Mouse (Mus musculus) hindbrain, embryonic 12.5 days (tissue): ENCODE measurements around the gene Olfr1094. TPM values are rescaled to one million over a fixed set of nuclear protein-coding genes. Genes with fewer than 3 reads are reported as not detected.

Experiments used
- ATAC-seq: fragments of 200-750 bp; cut with Nextera tagmentation; 2 replicates; pipeline ENCODE4 v1.8.0; 2017; ENCODE audit warnings: moderate TSS enrichment; ENCODE audit not compliant: low FRiP score
- H3K27ac ChIP-seq: fragments of 300-500 bp; sonication (generic); 2 replicates; pipeline ENCODE4 v1.5.1; 2016; ENCODE audit warnings: mild to moderate bottlenecking
- H3K27me3 ChIP-seq: fragments of 300-500 bp; sonication (generic); 2 replicates; pipeline ENCODE4 v1.6.1; 2016; ENCODE audit warnings: mild to moderate bottlenecking
- H3K36me3 ChIP-seq: fragments of 300-500 bp; sonication (generic); 2 replicates; pipeline ENCODE4 v1.6.1; 2016; ENCODE audit warnings: mild to moderate bottlenecking
- H3K4me1 ChIP-seq: fragments of 300-500 bp; sonication (generic); 2 replicates; pipeline ENCODE4 v1.6.1; 2016
- H3K4me2 ChIP-seq: fragments of 300-500 bp; sonication (generic); replicated peaks from 2 replicates; pipeline ENCODE4 v1.6.1; 2016; ENCODE audit warnings: mild to moderate bottlenecking
- H3K4me3 ChIP-seq: fragments of 300-500 bp; sonication (generic); 2 replicates; pipeline ENCODE4 v1.5.1; 2016; ENCODE audit warnings: mild to moderate bottlenecking
- H3K9ac ChIP-seq: fragments of 300-500 bp; sonication (generic); 2 replicates; pipeline ENCODE4 v1.6.1; 2016; ENCODE audit warnings: mild to moderate bottlenecking, moderate library complexity
- H3K9me3 ChIP-seq: fragments of 300-500 bp; sonication (generic); replicated peaks from 2 replicates; pipeline ENCODE4 v1.6.1; 2016; ENCODE audit warnings: mild to moderate bottlenecking
- WGBS: fragments of 180-500 bp; shearing (Covaris S2); methylation state at CpG from one replicate; pipeline ENCODE4 v1.1.7; 2016; 5-methylcytosine and 5-hydroxymethylcytosine counted together
- polyA plus RNA-seq: library from polyadenylated mRNA; unstranded; fragments of >200 nt; fragmentation: Nextera tagmentation; extraction: Ambion mirVana; gene quantifications from 2 replicates; pipeline ENCODE4 v1.2.1, GENCODE M21; 2016

Olfr1094 gene
- polyA plus RNA-seq: not detected in 2 replicates

DNA sequence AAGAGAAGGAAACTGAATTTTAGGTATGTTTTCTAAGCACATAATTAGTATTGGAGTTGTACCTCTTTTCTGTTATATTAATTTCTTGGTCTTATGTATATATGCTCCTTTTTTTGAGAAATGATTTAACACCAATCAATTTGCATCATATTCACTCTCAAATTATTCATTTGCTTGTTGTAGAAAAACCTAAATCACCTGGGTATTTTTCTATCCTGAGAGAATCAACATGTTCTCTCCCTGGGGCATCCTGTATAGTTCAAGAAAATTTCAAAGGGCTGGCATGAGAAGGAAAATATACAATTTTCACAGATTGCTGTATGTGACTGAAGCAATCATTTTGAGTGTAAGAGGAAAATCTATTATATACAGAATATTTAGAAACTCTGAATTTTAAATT lies at the start of gene Olfr1094:
Olfr1094 (plus strand) TSS at position 301 of the 400 bp plus-strand sequence.
- Histone ChIP-seq H3K9me3 (no peaks in the 10 kb centered on the region), H3K36me3 (no peaks in the 10 kb centered on the region), H3K4me3 (no peak within 1 kb of the TSS), H3K9ac (no peak within 1 kb of the TSS), H3K27ac (no peak within 1 kb of the TSS), H3K27me3 (no peaks in the 10 kb centered on the region), H3K4me1 (no peaks in the 10 kb centered on the region), H3K4me2 (no peak within 1 kb of the TSS)
- no peak for ATAC-seq

DNA sequence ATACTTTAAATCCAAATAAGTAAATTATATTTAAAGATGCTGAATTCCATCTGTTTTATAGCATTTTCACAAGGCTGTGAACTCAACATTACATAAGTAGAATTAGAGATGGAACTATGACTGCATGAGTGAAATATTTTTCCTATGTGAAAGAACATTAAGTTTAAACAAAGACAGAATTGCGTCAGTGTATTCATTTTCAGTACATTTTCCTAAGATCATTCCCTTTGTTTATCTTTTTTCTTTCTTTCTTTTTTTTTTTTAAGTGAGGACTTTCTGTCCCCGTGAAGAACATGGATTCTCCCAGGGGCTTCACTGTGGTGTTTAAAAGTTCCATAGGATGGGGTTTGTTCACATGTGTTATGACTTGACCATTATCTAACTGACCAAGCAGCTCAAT lies 42.3 kb upstream of the Olfr1094 start, which contains the start of gene Olfr1093:
Olfr1093 (plus strand) TSS at position 301 of the 400 bp plus-strand sequence.
- Histone ChIP-seq H3K4me1 (no peaks in the 10 kb centered on the region), H3K9me3 (no peaks in the 10 kb centered on the region), H3K4me2 (no peak within 1 kb of the TSS), H3K27ac (no peak within 1 kb of the TSS), H3K4me3 (no peak within 1 kb of the TSS), H3K27me3 (no peaks in the 10 kb centered on the region), H3K36me3 (no peaks in the 10 kb centered on the region), H3K9ac (no peak within 1 kb of the TSS)
- WGBS: 85% methylated on average over 2 of the region's 2 CpGs
- ATAC-seq: no peak

DNA sequence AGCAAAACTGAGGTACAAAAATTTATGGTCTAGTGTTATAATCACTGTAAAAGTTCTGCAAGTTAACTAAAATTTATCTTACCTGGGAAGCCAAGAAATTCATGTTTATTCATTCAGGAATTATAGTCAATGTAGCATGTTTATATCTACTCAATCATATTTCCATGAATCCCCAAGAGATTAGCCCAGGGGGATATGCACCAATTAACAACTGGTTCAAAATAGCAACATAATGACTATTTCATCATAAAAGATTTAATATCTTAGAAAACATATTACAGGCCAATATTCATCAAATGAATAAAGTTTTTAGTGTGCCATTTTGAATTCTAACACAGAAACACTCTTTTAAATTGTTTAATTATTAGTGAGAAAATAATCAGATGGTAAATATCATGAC lies 14.5 kb upstream of the Olfr1094 start, which contains the start of gene Olfr141:
Olfr141 (minus strand) TSS at position 101 of the 400 bp plus-strand sequence.
- H3K4me1 ChIP-seq: no peaks in the 10 kb centered on the region

DNA sequence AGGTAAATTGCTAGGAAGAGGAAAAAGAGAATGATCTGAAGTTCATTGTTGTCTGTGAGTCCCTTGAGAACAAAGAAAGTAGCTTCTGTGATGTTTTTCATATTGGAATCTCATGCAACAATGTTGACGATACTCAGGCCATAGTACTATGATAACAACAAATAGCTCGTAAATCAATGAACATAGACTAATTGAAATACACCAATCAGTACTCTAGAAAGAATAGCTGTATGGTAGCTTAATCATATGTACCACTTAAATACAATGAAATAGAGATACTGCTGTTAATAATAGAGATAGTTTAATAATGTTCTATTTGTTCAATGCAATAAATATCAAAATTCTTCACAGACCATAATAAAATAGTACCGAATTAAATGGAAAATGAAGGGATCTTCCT lies 27.1 kb downstream of the Olfr1094 start, which contains the start of gene Olfr1095:
Olfr1095 (minus strand) TSS at position 101 of the 400 bp plus-strand sequence.
- Histone ChIP-seq H3K4me1 (no peaks in the 10 kb centered on the region), H3K9me3 (no peaks in the 10 kb centered on the region), H3K9ac (no peak within 1 kb of the TSS), H3K27me3 (no peaks in the 10 kb centered on the region), H3K4me2 (no peak within 1 kb of the TSS), H3K36me3 (no peaks in the 10 kb centered on the region), H3K27ac (no peak within 1 kb of the TSS), H3K4me3 (no peak within 1 kb of the TSS)
- 90% methylated on average over 3 of the region's 3 CpGs for WGBS
- ATAC-seq: no peak

More for the DNA sequence above, 14.5 kb upstream of the Olfr1094 start, which contains the start of gene Olfr141:
- Histone ChIP-seq H3K9ac (no peak within 1 kb of the TSS), H3K4me2 (no peak within 1 kb of the TSS), H3K27ac (no peak within 1 kb of the TSS), H3K36me3 (no peaks in the 10 kb centered on the region), H3K9me3 (no peaks in the 10 kb centered on the region), H3K27me3 (no peaks in the 10 kb centered on the region), H3K4me3 (no peak within 1 kb of the TSS)
- ATAC-seq: no peak

DNA sequence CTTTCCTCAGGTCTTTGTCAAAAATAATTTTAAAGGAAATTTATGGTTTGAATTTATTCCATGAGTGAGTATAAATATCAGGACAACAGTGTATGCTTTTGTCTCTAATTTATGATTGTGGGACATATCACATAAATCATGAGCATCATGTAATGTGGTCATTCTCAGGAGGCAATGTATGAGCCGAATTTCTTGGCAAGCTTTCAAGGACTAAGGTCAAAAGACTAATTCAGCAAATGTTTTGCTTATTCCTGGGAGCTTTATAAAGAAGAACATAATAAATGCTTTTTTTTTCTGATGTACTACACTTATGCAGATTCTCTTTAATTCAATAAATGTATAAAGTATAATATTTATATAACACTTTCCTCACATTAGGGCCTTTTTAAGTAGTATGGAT lies 50.2 kb downstream of the Olfr1094 start, which contains the start of gene Gm13723:
Gm13723 (minus strand) TSS at position 101 of the 400 bp plus-strand sequence.
- 76% methylated on average over 1 of the region's 1 CpGs for WGBS
- H3K4me2 ChIP-seq: no peak within 1 kb of the TSS
- 0 out of 2 replicates have a peak, but pooled peaks cover 2% of the 10 kb centered on the region for H3K9me3 ChIP-seq
- H3K4me1 ChIP-seq: no peaks in the 10 kb centered on the region
- H3K36me3 ChIP-seq: no peaks in the 10 kb centered on the region
- no peak within 1 kb of the TSS for H3K9ac ChIP-seq
- H3K27ac ChIP-seq: no peak within 1 kb of the TSS
- H3K4me3 ChIP-seq: no peak within 1 kb of the TSS
- no peak for ATAC-seq
- H3K27me3 ChIP-seq: no peaks in the 10 kb centered on the region

Other genes starting within 250 kb of the Olfr1094 start
- gene Olfr1082, start 225.7 kb upstream of the Olfr1094 start, polyA plus RNA-seq: not detected in 2 replicates
- gene Olfr1084, start 184.9 kb upstream of the Olfr1094 start, polyA plus RNA-seq: not detected in 2 replicates
- not detected in 2 replicates for gene Olfr1085, start 162.6 kb upstream of the Olfr1094 start, polyA plus RNA-seq
- gene Olfr1086, start 144.6 kb upstream of the Olfr1094 start, polyA plus RNA-seq: not detected in 2 replicates
- not detected in 2 replicates for gene Olfr1087, start 126.3 kb upstream of the Olfr1094 start, polyA plus RNA-seq
- gene Olfr1089, start 91.0 kb upstream of the Olfr1094 start, polyA plus RNA-seq: not detected in 2 replicates
- gene Olfr1090, start 65.7 kb upstream of the Olfr1094 start, polyA plus RNA-seq: not detected in 2 replicates
- not detected in 2 replicates for gene Olfr1093, start 42.2 kb upstream of the Olfr1094 start, polyA plus RNA-seq
- gene Olfr141, start 14.6 kb upstream of the Olfr1094 start, polyA plus RNA-seq: not detected in 2 replicates
- not detected in 2 replicates for gene Olfr1095, start 27.0 kb downstream of the Olfr1094 start, polyA plus RNA-seq
- gene Gm13723, start 50.1 kb downstream of the Olfr1094 start, polyA plus RNA-seq: not detected in 2 replicates
- gene Olfr1097, start 67.6 kb downstream of the Olfr1094 start, polyA plus RNA-seq: not detected in 2 replicates
- not detected in 2 replicates for gene Olfr1098, start 99.9 kb downstream of the Olfr1094 start, polyA plus RNA-seq
- gene Olfr1099, start 136.0 kb downstream of the Olfr1094 start, polyA plus RNA-seq: not detected in 2 replicates
- gene Olfr1100, start 155.3 kb downstream of the Olfr1094 start, polyA plus RNA-seq: not detected in 2 replicates
- not detected in 2 replicates for gene Olfr1101, start 166.6 kb downstream of the Olfr1094 start, polyA plus RNA-seq
- gene Olfr1102, start 173.7 kb downstream of the Olfr1094 start, polyA plus RNA-seq: not detected in 2 replicates
- gene Olfr1104, start 202.4 kb downstream of the Olfr1094 start, polyA plus RNA-seq: not detected in 2 replicates
- gene Olfr1105, start 211.9 kb downstream of the Olfr1094 start, polyA plus RNA-seq: not detected in 2 replicates
- not detected in 2 replicates for gene Olfr1106, start 227.6 kb downstream of the Olfr1094 start, polyA plus RNA-seq